Mouse (Mus musculus) urinary bladder, postnatal 10 days (tissue): ENCODE results near the gene Lcp2.

Experiments used
- DNase-seq: peaks from one replicate; pipeline ENCODE4 v3.0.0; 2022; ENCODE audit warnings: low spot score

The Lcp2 gene

DNA sequence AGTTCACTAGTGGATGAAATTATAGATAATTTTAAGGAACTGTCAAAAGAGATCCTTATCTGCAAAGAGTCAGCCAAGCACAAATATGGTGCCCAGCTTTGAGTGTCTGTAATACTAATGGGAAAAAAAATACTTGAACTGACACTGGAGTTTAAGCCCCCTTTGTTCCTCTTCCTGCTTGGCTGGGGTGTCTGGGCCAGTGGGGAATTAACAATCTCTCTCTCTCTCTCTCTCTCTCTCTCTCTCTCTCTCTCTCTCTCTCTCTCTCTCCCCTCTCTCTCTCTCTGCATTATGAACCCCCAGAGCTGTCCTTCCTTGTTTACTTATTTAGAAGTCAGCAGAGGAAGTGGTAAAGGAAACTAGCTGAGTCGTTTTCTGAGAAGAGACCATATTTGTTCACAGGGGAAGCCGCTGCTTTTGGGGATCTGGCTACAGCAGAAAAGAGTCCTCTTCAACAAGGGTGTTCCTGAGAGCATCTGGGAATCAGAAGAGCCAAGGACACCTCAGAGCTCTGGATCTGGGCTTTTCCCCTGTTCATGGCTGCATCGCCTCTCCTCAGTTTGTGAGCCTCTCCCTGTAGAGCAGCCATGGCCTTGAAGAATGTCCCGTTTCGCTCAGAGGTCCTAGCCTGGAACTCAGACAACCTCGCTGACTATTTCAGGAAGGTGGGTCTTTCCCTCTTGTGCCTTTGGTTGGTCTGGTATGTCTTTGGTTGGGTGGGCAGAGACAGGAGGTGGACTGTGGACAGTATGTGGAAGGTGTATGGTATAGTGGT, at the start of gene Lcp2:
Lcp2 (plus strand) TSS at position 154 of the 775 bp plus-strand sequence.
- no peak for DNase-seq

DNA sequence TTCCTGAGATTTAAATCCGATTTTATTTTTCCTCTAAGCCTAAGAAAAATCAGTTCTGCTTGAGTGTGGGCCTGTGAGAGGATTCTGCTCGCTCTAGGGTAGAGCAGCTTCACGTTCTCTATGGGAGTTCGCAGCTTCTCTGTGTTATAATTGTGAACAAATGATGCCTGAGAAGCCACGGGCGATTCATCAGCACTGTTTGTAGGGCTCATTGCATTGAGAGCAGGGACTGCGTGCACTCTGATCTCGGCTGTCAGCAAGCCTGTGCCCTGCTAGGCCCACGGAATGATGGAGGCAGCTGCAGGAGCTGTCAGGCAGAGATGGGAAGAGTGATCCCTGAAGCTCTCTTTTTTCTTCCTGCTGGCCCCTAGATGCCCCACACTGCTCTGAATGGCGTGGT, 48.5 kb upstream of the Lcp2 start:
- DNase-seq: no peak

DNA sequence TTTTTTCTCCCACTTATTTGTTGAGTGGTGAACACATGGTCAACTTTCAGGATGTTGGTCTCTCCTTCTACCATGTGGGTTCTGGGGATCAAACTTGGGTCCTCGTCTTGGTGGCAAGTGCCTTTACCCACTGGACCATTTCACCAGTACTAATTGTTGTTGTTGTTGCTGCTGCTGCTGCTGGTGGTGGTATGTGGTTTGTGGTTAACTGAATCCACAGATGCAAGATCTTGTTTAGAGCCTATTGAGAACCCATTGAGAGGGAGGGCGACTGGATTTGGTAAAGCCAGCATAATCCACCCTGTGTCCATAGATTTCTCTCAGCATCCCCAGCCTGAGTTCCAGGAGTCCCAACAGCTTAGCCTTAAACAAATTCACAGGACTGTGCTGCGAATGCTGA, 46.3 kb upstream of the Lcp2 start:
- no peak for DNase-seq

DNA sequence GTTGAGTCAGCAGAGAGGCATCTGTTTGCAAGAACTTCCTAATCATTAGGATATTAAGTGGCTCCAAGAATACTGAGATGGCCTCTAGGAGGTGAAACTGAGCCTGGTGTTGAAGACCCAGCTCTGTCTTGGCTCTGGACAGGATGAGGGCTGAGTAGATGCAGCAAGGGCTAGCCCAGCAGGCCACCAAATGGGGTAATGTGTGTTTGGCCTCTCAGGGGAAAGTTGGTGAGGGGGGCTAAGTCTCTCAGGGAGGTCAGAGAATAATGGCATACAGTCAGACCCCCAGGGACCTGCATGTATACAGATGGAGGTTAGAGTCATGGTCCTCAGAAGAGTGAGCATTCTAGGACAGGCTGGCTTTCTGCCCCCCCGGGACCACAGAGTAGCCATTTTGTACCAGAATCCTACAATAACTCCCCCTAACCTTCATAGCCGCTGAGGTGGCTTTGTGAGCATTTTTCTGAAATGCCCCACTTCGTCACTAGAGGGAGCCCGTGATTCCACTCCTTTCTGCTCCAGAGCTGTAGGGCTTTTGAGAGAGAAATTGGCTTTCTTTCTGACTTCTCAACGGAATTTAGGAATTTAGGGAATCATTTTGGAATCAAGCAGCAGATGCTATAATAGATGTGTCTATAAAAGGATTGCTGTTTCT, 44.7 kb upstream of the Lcp2 start:
- no peak for DNase-seq

DNA sequence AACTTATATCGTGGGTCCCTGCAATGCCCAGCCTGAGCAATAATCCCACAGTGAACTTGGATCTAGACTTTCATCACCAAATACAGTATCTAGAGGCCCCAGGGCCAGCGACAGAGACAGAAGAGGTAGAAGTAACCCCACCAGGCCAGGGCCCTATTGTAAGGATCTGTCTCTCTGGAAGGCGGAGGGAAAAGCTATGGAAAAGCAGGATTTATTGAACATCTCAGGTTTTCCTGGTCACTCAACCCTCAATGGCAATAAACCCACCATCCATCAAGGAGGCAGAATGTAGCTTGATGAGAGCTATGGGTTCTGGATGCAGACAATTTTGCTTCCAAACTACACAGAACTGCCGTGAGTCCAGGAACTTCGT, 44.1 kb upstream of the Lcp2 start:
- no peak for DNase-seq

DNA sequence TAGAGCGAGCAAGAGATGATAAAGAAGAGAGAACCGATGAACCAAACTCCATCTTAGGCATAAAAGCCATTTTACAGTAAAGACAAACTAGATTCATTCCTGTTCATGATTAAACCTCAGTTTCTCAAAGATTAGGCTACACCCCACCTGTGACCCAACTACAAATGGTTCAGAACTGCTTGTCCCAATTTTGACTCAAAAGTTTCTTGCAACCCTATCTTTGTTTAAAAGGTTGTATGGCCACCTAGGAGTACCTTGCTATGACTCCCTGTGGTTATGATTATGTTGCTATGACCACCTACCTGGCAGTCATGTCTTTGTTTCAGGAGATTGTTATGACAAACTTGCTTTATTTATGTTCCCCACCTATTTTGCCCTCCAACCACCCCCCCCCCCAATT, 39.1 kb upstream of the Lcp2 start:
- DNase-seq: no peak

DNA sequence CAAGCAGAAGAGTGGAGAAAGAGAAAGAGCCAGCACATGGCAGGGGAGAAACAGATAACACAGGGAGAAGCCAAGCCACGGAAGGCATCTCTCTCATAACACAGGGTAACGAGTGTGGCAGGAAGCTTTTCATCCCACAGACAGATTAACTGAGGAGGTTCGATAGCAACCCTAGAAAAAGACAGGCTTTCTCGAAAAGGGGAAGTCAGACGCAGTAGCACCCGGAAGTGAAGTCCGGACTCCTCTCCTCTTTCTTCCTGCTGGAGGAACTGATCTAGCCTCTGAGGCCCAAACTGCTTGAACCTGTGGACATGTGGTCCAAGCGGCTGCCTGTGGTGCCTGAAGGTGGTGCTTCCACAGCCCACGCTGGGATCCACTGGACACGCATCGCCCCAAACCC, 38.5 kb upstream of the Lcp2 start:
- no peak for DNase-seq

DNA sequence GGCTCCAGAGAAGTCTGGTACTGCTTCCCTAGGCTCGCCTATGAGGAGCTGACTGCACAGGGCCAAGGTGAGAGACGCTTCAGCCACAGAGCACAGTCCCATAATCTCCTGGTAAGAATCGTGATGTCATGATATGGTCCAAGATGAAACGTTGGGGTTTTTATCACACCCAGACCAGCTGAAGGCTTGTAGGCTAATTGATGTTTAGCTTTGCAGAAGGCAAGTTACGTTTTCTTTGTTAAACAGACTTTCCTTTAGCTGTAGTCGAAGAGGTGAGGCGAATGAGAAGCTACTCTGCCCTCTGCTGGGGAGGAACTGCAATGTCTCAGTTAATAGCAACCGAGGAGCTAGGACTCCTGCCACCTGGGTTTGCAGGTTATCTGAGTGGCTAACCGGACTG, 38.0 kb upstream of the Lcp2 start:
- no peak for DNase-seq

DNA sequence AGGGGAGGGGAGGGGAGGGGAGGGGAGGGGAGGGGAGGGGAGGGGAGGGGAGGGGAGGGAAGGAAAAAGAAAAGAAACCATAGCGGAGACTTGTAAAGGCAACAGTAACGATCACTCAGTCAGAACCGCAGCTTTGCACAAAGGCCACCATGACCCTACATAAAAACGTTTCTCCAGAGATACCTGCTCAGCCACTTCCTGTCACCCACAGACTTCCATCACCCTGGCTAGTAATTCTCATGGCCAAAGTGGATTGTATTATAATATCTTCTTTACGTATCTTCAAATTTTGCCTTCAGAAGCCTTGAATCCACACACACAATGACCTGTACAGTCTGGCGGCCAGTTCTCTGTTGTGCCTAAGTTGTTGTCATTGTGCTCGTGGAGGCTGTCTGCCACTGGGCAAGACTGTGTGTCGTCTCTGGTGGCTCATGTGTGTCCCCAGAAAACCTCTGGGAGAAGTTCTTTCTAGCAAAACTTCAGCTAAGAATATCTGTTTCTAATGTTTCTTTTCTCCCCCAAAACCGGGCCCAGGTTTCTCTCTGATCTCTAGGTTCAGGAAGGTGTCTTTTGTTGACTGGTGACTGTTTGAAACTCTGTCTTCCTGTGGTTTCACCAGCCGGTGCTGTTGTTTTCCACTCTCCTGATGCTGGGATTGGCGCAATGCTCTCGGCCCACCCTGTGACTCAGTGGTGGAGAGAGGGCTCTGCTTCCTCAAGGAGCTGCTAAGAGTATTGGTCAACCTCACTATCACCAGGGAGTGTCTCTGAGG, 37.2 kb upstream of the Lcp2 start:
- DNase-seq: no peak

DNA sequence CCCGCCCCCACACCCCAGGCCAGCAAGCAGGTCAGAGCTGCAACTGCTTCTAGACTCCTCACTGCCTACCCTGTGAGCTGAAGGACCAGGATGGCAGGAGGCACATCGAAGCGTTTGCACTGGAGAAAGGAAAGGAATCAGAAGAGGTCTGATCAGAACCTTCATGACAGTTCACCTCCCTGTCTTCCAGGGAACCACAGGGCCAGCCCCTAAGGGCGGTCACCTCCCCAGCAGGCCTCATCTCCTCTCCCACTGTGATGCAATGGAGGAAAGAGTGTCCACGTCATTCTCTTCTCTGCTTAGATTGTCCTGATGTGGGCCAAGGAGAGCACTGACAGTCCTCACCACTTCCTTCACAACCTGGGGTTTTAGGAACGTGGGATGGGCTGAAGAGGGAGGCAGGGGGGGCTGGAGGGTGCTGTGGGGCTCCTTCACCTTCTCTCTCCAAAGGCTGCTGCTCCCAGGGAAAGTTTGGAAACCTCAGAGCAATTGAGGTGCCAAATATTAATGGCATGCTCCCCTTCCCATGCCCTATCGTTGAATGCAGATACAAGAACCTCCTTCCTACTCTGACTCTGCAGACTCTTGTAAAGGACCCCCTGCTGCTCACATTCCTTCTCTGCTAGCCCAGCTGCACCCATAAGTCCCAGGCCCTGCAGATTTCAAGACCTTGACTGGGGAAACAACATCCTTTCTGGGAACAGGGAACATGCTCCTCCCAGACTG, 36.4 kb upstream of the Lcp2 start:
- DNase-seq: no peak

DNA sequence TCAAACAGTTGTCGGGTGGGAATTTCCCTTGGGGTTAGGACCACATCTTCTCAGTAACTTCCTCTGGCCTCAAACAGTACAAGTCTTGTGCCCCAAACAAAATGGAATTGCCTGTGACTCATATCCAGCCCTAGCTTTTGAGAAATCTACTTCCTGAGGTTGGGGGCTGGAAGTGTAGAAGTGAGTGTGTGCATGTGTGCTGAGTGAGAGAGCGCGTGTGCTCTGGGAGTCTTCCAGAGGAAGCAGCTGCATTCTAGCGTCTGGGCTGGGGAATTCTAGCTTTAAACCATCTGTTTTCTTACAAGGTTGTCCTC, 35.9 kb upstream of the Lcp2 start:
- no peak for DNase-seq

DNA sequence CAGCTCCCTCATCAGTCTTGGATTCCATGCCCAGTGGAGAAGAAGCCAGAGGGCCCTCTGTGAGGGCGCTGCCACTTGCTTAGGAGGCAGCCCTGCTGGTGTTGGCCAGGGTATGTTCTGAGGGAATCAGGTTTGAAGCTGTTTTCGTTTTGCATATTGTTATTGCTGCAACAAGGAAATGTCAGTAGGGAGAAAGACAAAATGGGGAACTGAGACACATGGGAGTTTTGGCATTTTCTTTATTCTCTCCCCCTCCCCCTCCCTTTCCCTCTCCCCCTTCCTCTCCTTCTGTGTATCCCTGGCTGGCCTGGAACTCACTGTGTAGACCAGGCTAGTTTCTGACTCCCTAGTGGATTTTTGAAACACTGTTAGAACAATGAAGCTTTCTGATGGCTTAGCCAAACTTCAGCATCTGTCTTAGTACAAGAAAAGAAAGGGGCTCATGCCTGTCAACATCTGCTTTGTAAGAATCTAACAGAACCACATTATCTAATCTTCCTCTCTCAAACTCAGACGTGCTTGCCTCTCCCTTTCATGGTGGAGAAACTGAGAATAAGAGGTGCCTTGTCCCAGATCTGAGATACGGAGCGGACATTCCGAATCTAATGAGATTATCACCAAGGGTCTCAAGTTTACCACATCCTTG, 34.6 kb upstream of the Lcp2 start:
- no peak for DNase-seq

DNA sequence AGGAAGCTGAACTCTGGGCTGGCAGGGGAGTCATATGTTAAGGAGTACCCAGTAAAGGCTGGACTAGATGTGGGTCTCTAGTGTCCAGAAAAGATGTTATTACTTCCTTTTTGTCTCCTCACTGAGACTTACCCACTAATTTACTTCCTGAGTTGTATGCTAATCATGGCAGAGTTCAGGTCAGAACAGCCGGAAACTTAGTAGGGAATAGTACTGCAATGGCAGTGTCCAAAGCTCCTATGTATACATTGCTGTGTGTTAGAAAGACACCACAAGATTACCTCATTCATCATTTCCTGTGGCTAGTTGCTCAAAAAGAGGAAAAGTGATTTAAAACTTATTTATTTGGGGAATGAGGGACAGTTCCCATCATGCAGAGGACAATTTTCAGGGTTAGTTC, 21.6 kb upstream of the Lcp2 start:
- no peak for DNase-seq

DNA sequence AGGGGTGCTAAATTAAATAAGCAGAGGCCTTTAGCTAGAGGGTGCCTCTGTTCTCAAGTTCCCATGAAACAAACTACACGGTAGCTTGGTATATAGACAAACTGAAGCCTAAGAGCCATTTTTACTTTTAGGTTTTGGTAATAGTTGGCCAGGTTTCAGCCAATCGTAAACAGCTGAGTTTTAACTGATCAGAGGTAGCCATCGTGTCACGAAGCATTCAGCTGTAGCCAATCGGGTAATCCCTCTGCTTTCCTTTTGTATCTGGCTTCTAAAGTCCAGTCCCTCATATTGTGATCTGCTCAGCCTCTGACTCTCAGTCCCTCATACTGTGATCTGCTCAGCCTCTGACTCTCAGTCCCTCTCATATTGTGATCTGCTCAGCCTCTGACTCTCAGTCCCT, 17.1 kb upstream of the Lcp2 start:
- no peak for DNase-seq

DNA sequence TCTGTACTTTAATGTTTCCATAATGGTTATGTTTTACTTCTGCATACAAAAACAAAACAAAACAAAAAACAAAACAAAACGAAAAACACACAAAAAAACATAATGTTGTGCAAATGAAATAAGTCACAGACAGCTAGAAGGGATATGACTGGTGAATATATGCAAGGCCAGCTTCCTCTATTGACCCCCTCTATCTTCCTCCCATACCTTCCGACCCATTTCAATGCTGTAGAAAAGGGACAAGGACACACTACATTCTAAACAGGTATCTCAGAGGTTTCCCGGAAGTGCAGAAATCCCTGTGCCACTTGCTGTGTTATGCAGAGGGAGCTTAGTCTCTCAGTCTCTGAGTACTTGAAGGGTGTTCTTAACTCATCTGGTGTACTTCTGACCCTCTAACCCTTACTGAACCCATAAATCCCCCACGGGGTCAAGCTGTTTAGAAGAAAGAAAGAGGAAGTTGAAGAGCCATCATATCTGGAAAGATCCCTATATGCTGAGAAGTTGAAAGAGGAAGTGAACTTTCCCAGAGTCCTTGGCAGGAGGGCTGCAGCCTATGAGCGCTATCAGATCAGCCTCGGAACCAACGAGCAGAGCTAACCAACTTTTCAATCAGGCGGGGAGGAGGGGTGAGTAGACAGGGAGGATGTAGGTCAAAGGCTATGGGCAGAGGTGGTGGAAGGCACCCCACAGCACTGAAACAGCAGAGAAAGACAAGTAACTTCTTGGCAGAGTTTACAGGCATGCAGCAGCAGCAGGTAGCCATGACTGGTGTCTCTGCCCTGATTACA, 15.5 kb upstream of the Lcp2 start:
- DNase-seq: no peak

DNA sequence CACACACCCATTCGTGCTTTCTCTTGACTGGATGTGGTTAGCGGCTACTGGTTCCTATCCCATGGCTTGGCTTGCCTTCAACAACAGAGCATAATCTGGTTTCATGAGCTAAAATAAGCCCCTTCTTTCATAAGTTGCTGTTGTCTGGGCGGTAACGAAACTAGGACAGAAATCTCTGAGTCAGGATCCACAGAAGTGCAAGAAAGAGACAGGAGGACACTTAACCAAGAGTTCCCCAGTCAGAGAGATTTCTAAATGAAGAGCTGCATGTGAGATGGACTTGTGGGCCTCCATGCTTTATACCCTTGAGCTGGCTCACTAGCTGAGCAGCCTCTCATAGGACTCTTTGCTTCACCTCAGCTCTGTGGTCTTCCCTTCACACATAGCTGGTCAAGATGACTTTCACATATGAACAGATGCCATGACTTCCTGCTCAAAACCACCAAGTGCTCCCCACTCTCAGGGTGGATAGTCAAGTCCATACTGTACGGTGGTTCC, 12.7 kb upstream of the Lcp2 start:
- DNase-seq: no peak

DNA sequence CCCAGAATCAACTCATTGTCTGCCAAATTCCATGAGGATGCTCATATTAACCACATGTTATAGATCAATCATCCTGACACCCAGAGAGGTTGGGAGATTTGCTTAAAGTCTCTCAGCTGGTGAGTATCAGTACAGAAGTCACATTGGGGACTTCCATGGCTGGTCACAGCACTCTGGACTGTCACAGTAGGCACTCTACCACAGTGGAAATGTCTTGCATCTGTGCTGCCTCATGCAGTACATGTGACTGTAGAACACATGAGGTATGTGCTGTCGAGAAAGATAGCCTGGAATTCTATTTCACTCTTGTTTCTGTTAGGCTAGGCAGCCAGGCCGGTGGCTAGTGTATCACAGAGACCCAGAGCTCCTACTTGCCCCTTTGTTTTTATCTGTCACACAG, 11.9 kb upstream of the Lcp2 start:
- no peak for DNase-seq

DNA sequence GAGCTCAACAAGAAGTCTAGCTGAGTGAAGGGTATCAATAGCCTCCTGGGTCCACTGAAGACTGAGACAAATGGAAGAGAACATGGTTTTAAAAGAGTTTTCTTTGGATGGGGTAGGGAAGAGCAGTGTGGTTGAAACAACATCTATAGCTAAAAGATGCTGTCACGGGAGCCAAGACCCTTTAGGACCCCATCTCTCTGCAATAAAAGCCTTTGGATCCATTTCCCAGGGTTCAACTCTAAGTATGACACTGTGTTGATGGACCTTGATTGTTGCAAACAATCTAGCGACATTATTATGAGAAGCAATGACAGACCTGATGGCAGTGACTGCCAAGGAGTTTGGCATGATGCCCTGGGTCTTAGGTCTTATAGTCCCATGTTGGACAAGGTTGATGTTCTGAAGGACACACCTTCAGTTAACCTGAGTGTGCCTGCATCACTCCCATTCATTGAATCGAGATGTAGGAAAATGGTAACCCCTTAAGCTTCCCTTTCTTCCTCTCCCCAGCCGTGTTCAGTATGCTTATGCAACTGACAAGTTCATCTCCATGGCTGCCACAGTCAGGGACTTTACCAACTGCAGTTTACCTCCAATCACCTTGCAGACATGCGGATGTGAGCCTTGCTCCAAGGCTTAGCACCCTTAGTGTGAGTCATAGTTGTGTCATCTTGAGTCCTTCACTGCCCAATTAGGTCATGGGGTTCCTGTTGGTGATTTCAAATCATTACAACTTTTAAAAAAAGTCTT, 10.6 kb upstream of the Lcp2 start:
- no peak for DNase-seq

DNA sequence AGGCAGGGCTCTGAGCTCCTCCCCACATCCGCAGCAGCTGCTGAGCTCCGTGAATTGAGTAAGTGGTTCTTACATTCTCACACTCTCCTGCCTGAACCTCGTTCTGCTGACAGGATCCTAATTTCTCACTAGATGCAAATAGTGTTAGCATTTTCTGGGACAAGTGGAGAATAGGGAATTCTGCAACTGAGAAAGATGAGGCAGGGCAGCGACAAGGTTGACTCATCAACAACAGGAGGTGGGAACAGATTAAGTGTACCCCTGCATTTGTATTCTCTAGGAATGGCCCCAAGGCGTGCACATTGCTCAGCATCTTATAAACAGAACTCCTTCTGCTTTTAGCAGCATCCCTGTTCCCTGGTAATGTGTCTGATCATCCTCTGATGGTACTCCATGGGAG, 6.7 kb upstream of the Lcp2 start:
- no peak for DNase-seq

DNA sequence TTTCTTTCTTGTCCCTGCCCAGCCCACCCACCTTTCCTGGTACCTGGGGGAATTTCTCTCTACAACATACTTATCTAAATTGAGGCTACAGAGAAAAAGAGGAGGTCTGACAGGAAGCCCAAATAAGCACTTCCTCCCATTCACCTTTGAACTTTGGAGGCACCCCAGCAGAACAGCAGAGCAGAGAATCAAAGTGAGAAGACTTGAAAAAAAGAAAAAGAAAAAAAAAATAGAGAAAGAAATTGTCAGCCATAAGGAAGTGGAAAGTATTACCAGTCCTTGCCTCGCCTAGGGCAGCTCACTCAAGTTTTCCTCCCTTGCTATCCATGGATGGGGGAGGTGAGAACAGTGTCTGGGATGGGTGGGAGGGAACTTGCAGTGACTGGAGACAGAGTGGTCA, 3.9 kb upstream of the Lcp2 start:
- no peak for DNase-seq

DNA sequence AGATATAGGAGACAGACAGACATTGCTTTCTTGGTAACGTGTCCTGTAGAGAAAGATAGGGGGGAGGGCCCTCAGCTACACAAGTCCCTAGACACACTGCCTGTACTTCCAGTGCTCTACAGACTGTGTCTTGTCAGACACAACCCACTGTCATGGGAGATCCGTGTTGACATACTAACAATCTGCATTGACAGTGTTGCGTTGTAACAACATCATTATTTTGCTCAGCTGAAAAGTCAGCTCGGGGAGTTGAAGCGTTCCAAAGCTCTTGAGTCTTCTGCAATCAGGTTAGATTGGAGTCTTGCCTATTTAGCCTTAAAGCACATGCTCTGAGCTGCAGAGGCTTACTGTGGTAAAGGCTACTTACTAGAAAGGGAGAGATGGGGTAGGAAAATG, 820 bp downstream of the Lcp2 start:
- no peak for DNase-seq
